Mouse (Mus musculus) forebrain, postnatal 0 days (tissue): Measurements from ENCODE around the gene Akap13. TPM values are rescaled to one million over a fixed set of nuclear protein-coding genes. Genes with fewer than 3 reads are reported as not detected.

Experiments
- ATAC-seq: fragments of 200-750 bp; cut with Nextera tagmentation; 2 replicates; pipeline ENCODE4 v1.8.0; 2017; ENCODE audit warnings: mild to moderate bottlenecking, moderate library complexity
- DNase-seq: peaks from one replicate; pipeline ENCODE4 v3.0.0-alpha.2; 2015
- H3K27ac ChIP-seq: fragments of 300-500 bp; sonication (generic); 2 replicates; pipeline ENCODE4 v1.5.1; 2014; ENCODE audit warnings: low read depth, mild to moderate bottlenecking, antibody characterized with exemption, low read length, moderate library complexity, mixed read lengths
- H3K27me3 ChIP-seq: fragments of 300-500 bp; sonication (generic); 2 replicates; pipeline ENCODE4 v1.6.1; 2014; ENCODE audit warnings: mild to moderate bottlenecking, low read length, mixed read lengths; ENCODE audit not compliant: insufficient read depth
- H3K36me3 ChIP-seq: fragments of 300-500 bp; sonication (generic); 2 replicates; pipeline ENCODE4 v1.6.1; 2014; ENCODE audit warnings: mild to moderate bottlenecking, moderate library complexity; ENCODE audit not compliant: insufficient read depth
- H3K4me1 ChIP-seq: fragments of 300-500 bp; sonication (generic); 2 replicates; pipeline ENCODE4 v1.6.1; 2014; ENCODE audit warnings: antibody characterized with exemption; ENCODE audit not compliant: insufficient read depth
- H3K4me2 ChIP-seq: fragments of 300-500 bp; sonication (generic); 2 replicates; pipeline ENCODE4 v1.6.1; 2014; ENCODE audit warnings: low read depth, mild to moderate bottlenecking, moderate library complexity
- H3K4me3 ChIP-seq: fragments of 300-500 bp; sonication (generic); 2 replicates; pipeline ENCODE4 v1.5.1; 2014; ENCODE audit warnings: low read depth, low read length, mixed read lengths
- H3K9ac ChIP-seq: fragments of 300-500 bp; sonication (generic); 2 replicates; pipeline ENCODE4 v1.6.1; 2014; ENCODE audit warnings: mild to moderate bottlenecking
- H3K9me3 ChIP-seq: fragments of 300-500 bp; sonication (generic); 2 replicates; pipeline ENCODE4 v1.6.1; 2016; ENCODE audit warnings: low read length
- CTCF ChIP-seq: sonication (generic); IDR thresholded peaks from 2 replicates; pipeline ENCODE4 v1.5.1; 2016; ENCODE audit warnings: antibody characterized with exemption, control low read depth, low read depth
- WGBS: fragments of 180-500 bp; shearing (Covaris S2); extraction: QIAGEN DNeasy Blood & Tissue Kit; methylation state at CpG from one replicate; pipeline ENCODE4 v1.1.7; 2014; 5-methylcytosine and 5-hydroxymethylcytosine counted together
- polyA plus RNA-seq: library from polyadenylated mRNA; unstranded; fragments of >200 nt; fragmentation: Nextera tagmentation; extraction: Ambion mirVana; gene quantifications from 2 replicates; pipeline ENCODE4 v1.2.1, GENCODE M21; 2015
- total RNA-seq: library from RNA; depleted of rRNA; stranded (reverse); fragments of >200 nt; gene quantifications from 2 replicates; pipeline ENCODE4 v1.2.3, GENCODE M21; 2014

The Akap13 gene
- total and polyA plus RNA-seq, 2 experiments from 2014 or later = 9.1 to 16.2 TPM

GRCm38 (mm10) chr7:75649966-75650365 lies 194.6 kb downstream of the Akap13 start:
- H3K9ac ChIP-seq = no peak overlapping the region
- TF ChIP-seq CTCF = no peak
- DNase-seq = no peak

GRCm38 (mm10) chr7:75653684-75654317 lies 198.5 kb downstream of the Akap13 start:
- WGBS = 37% methylated on average over 3 of the region's 3 CpGs
- Histone ChIP-seq H3K9me3 (no peaks in the 10 kb centered on the region), H3K4me1 (no peaks in the 10 kb centered on the region), H3K27ac (no peak overlapping the region), H3K27me3 (no peaks in the 10 kb centered on the region), H3K4me2 (no peak overlapping the region), H3K9ac (no peak overlapping the region), H3K4me3 (no peak overlapping the region), H3K36me3 (no peaks in the 10 kb centered on the region)
- ATAC-seq (no peak), DNase-seq (no peak)
- no peak for TF ChIP-seq CTCF

More at GRCm38 (mm10) chr7:75649966-75650365, 194.6 kb downstream of the Akap13 start:
- H3K4me3 ChIP-seq = no peak overlapping the region
- no peak overlapping the region for H3K27ac ChIP-seq
- WGBS = 95% methylated on average over 1 of the region's 1 CpGs
- H3K9me3 ChIP-seq = no peaks in the 10 kb centered on the region
- no peaks in the 10 kb centered on the region for H3K36me3 ChIP-seq
- no peak overlapping the region for H3K4me2 ChIP-seq
- ATAC-seq = no peak
- H3K4me1 ChIP-seq = no peaks in the 10 kb centered on the region
- no peaks in the 10 kb centered on the region for H3K27me3 ChIP-seq

DNA sequence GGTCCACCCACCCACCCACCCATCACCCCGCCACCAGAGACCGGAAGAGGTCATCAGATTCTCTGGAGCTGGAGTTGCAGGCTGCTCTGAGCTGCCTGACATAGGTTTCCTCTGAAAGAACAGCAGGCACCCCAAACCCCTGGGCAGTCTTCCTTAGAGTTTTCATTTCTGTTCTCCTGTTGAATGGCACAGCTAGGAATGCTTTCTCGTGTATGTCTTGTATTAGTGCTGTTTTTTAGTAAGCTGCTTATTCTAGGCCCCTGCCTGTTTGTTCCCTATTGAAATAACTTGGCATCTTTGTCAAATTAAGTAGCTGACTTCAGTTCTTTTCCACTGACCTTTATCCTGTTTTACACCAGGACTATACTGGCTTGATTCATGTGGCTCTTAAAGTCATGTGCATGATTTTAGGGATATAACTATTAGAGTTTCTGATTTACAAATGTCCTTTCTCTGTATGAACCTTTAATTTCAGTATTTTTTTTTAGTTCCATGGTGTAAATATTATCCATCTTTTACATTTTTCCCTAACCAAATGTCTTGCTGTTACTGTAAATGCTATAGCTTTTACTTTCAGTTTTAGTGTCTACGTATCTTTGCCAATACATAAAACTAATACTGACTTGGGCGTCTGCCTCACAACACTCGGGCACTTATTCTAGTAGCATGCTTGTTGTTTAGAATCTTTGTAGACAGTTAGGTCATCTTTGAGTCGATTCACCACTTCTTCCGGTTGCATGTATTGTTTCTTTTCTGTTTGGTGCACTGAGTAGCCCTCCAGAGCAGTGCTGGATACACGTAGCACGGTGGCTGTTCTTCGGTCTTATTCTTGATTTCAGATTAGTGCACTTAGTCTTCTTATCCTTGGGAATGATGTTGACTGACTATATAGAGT lies 200.1 kb downstream of the Akap13 start:
- no peak for TF ChIP-seq CTCF
- Histone ChIP-seq H3K4me3 (no peak overlapping the region), H3K27ac (no peak overlapping the region), H3K9ac (no peak overlapping the region), H3K36me3 (no peaks in the 10 kb centered on the region), H3K4me2 (no peak overlapping the region), H3K4me1 (no peaks in the 10 kb centered on the region), H3K27me3 (no peaks in the 10 kb centered on the region), H3K9me3 (no peaks in the 10 kb centered on the region)
- ATAC-seq (no peak), DNase-seq (no peak)
- 70% methylated on average over 11 of the region's 11 CpGs for WGBS

DNA sequence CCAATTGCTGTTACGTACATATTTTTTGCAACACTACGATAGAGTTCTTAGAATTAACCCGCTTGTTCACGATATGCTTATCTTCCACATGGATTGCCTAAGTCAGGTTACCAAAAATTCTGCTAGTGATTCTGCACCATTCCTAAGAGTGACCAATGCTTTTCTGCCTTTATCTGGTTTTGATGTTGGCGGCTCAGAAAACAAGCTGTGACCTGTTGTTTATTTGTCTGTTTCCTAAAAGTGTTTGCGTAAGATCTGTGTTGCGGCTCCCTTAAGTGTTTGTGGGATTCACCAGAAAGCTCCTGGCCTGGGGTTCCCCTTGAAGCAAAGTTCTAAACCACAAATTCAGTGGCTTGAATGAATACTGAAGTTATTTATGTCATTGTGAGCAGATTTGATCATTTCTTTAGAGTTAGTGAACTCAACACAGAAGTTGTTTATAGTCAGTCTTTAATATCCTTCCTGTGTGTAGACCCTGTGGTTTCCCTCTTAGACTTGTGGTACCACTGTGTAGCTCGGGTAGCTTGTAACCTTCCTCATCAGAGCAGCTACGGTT lies 201.0 kb downstream of the Akap13 start:
- Histone ChIP-seq H3K27me3 (no peaks in the 10 kb centered on the region), H3K4me2 (no peak overlapping the region), H3K9me3 (no peaks in the 10 kb centered on the region), H3K4me1 (no peaks in the 10 kb centered on the region), H3K9ac (no peak overlapping the region), H3K4me3 (no peak overlapping the region), H3K27ac (no peak overlapping the region), H3K36me3 (no peaks in the 10 kb centered on the region)
- ATAC-seq (no peak), DNase-seq (no peak)
- WGBS = 88% methylated on average over 9 of the region's 9 CpGs
- no peak for TF ChIP-seq CTCF

DNA sequence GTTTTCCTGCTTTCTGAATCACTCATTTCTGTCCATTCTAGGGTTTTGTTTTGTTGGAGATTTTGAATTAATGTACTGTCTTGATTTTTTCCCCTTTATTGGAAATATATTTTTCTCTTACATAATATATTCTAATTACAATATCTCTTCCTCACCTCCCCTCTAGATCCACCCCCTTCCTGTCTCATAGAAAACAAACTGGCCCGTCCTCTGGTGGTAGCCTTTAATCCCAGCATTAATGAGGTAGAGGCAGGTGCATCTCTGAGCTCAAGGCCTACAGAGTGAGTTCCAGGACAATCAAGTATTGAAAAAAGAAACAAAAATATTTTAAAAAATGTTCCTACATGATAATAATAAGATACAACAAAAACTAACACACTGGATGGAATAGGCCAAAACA lies 201.6 kb downstream of the Akap13 start:
- Histone ChIP-seq H3K36me3 (no peaks in the 10 kb centered on the region), H3K4me2 (no peak overlapping the region), H3K4me1 (no peaks in the 10 kb centered on the region), H3K27me3 (no peaks in the 10 kb centered on the region), H3K9ac (no peak overlapping the region), H3K27ac (no peak overlapping the region), H3K9me3 (no peaks in the 10 kb centered on the region), H3K4me3 (no peak overlapping the region)
- WGBS = 50% methylated on average over 1 of the region's 1 CpGs
- no peak for TF ChIP-seq CTCF
- ATAC-seq (no peak), DNase-seq (no peak)

DNA sequence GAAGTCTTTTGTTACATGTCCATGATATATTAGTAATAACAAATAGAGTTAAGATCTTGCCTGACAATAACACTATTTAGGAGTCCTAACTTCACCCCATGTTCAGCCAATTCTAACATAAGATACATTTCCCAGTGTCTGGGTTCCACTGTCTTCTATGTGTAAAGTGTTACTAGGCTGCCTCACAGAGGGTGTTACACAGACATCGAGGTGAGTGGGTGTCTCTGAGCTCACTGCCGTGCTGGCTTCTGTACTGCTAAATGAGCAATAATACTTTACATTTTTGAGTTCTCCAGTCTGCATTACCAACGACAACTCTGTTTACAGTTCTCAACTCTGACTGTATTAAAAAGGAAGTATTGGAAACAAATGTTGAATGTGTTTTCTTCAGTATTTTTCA lies 209.1 kb downstream of the Akap13 start:
- WGBS = 82% methylated on average over 3 of the region's 3 CpGs
- H3K9me3 ChIP-seq = no peaks in the 10 kb centered on the region

GRCm38 (mm10) chr7:75666982-75667381 lies 211.6 kb downstream of the Akap13 start:
- DNase-seq = no peak
- H3K4me3 ChIP-seq = no peak overlapping the region
- no peak for TF ChIP-seq CTCF
- H3K9me3 ChIP-seq = no peaks in the 10 kb centered on the region
- H3K27ac ChIP-seq = no peak overlapping the region
- no peak overlapping the region for H3K9ac ChIP-seq
- H3K27me3 ChIP-seq = no peaks in the 10 kb centered on the region
- ATAC-seq = no peak
- H3K4me1 ChIP-seq = no peaks in the 10 kb centered on the region
- no peak overlapping the region for H3K4me2 ChIP-seq
- H3K36me3 ChIP-seq = no peaks in the 10 kb centered on the region
- 90% methylated on average over 3 of the region's 3 CpGs for WGBS

More for the DNA sequence above, 209.1 kb downstream of the Akap13 start:
- Histone ChIP-seq H3K4me3 (no peak overlapping the region), H3K4me2 (no peak overlapping the region), H3K36me3 (no peaks in the 10 kb centered on the region), H3K4me1 (no peaks in the 10 kb centered on the region), H3K27ac (no peak overlapping the region), H3K27me3 (no peaks in the 10 kb centered on the region), H3K9ac (no peak overlapping the region)
- ATAC-seq = no peak
- no peak for TF ChIP-seq CTCF
- no peak for DNase-seq
